Mouse (Mus musculus) liver, embryonic 12.5 days (tissue): Measurements from ENCODE around the gene Atp1a2. TPM values are rescaled to one million over a fixed set of nuclear protein-coding genes. Genes with fewer than 3 reads are reported as not detected.

ENCODE experiments used
- ATAC-seq: fragments of 200-750 bp; cut with Nextera tagmentation; 2 replicates; pipeline ENCODE4 v1.8.0; 2017; ENCODE audit warnings: moderate number of reproducible peaks, mild to moderate bottlenecking, moderate library complexity
- H3K27ac ChIP-seq: fragments of 300-500 bp; sonication (generic); 2 replicates; pipeline ENCODE4 v1.5.1; 2016; ENCODE audit warnings: mild to moderate bottlenecking
- H3K27me3 ChIP-seq: fragments of 300-500 bp; sonication (generic); replicated peaks from 2 replicates; pipeline ENCODE4 v1.6.1; 2016; ENCODE audit warnings: mild to moderate bottlenecking, moderate library complexity
- H3K36me3 ChIP-seq: fragments of 300-500 bp; sonication (generic); 2 replicates; pipeline ENCODE4 v1.6.1; 2016; ENCODE audit warnings: mild to moderate bottlenecking, moderate library complexity
- H3K4me1 ChIP-seq: fragments of 300-500 bp; sonication (generic); 2 replicates; pipeline ENCODE4 v1.6.1; 2016
- H3K4me2 ChIP-seq: fragments of 300-500 bp; sonication (generic); 2 replicates; pipeline ENCODE4 v1.6.1; 2016; ENCODE audit warnings: mild to moderate bottlenecking, moderate library complexity
- H3K4me3 ChIP-seq: fragments of 300-500 bp; sonication (generic); 2 replicates; pipeline ENCODE4 v1.5.1; 2016; ENCODE audit warnings: mild to moderate bottlenecking, moderate library complexity
- H3K9ac ChIP-seq: fragments of 300-500 bp; sonication (generic); 2 replicates; pipeline ENCODE4 v1.6.1; 2016; ENCODE audit warnings: mild to moderate bottlenecking, moderate library complexity
- H3K9me3 ChIP-seq: fragments of 300-500 bp; sonication (generic); replicated peaks from 2 replicates; pipeline ENCODE4 v1.6.1; 2016; ENCODE audit warnings: mild to moderate bottlenecking, moderate library complexity
- WGBS: fragments of 180-500 bp; shearing (Covaris S2); methylation state at CpG from one replicate; pipeline ENCODE4 v1.1.7; 2016; ENCODE audit not compliant: insufficient replicate concordance; 5-methylcytosine and 5-hydroxymethylcytosine counted together
- polyA plus RNA-seq: library from polyadenylated mRNA; unstranded; fragments of >200 nt; fragmentation: Nextera tagmentation; extraction: Ambion mirVana; gene quantifications from 2 replicates; pipeline ENCODE4 v1.2.1, GENCODE M21; 2016

The Atp1a2 gene
- polyA plus RNA-seq, 1 experiment from 2014 or later, result 0.24 TPM

DNA sequence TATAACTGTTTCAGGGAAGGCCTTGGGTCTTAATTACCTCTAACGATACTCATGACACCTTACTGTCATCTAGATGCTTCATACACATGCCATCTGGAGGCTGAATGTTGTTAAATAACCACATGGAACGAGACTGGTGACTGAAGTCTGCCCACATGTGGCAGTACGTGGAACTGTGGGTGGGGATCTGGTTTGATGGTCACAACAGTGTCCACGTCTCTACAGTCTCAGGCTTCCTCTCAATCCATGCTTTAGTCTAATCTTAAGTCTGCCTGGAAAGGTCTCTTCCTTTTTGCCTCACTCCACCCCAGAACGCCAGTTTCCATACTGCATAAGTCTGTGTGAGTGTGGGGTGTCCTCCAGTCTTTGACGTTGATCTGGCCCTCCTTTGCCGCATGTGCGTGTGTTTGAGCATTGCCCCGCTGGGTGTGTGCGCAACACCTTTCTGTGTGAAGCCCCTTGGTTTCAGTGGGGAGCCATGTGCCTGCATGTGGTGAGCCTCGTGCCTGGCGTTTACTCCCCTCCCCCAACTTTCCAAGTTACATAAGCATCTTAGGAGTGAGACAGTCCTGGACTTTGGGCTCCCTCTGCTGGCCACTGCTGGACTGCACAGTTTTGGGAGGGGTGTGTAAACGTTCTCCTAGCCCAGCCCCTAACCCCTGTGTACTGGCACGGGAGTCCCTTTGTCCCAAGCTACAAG lies 12.0 kb upstream of the Atp1a2 start:
- H3K27ac ChIP-seq, result peak overlapping the region; percentile 88; the same call in 1 of the 2 replicates
- peak overlapping the region; percentile 65 for H3K9ac ChIP-seq
- peak overlapping the region; percentile 75 for H3K4me2 ChIP-seq
- H3K9me3 ChIP-seq, result no peaks in the 10 kb centered on the region
- WGBS, result 1% methylated on average over 14 of the region's 14 CpGs
- ATAC-seq, result peak; percentile 58
- no peaks in the 10 kb centered on the region for H3K36me3 ChIP-seq
- H3K4me1 ChIP-seq, result peaks cover 71% of the 10 kb centered on the region
- peak overlapping the region; percentile 41 for H3K4me3 ChIP-seq
- 0 out of 2 replicates have a peak, but pooled peaks cover 16% of the 10 kb centered on the region for H3K27me3 ChIP-seq

DNA sequence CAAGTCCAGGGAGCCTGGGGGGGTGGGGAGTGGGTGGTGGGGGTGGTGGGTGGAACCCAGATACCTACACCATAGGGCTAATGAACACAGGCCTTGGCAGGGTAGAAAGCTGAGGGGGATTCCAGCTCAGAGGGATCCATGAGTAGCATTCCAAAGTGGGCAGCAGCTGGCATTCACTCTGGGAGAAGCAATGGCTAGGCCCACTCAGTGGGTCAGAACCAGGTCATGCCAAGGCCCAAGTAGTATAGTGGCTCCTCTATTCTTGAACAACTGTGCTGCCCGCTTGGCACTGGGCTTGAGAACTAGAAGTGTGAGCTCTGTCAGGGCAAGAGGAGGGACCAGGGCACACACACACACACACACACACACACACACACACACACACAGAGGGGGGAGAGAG lies 10.5 kb upstream of the Atp1a2 start:
- Histone ChIP-seq H3K4me2 (no peak overlapping the region), H3K36me3 (no peaks in the 10 kb centered on the region), H3K27ac (peak overlapping the region; percentile 40; the same call in 1 of the 2 replicates), H3K9me3 (no peaks in the 10 kb centered on the region), H3K27me3 (peaks cover 22% of the 10 kb centered on the region), H3K4me1 (peaks cover 80% of the 10 kb centered on the region), H3K9ac (no peak overlapping the region), H3K4me3 (no peak overlapping the region)
- 63% methylated on average over 1 of the region's 1 CpGs for whole genome bisulfite sequencing
- no peak for ATAC-seq

DNA sequence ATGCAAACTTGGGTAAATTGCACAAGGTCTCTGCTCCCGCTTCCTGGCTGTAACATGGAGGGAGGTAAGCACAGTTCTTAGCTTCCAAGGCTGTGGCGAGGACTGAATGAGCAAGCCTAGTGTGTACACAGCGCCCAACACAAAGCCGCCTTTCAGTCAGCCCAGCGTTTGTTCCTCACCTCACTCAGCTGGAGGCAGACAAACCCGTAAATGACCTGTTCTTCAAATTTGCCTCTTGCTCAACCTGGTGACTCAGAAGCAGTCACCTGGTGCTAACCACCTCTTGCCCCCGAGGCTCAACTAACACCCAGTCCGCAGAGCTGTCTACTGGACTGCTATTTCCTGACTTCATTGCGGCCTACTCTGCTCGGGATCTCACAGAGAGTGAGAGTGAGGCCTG lies 10.1 kb upstream of the Atp1a2 start:
- no peak overlapping the region for H3K4me3 ChIP-seq
- H3K9me3 ChIP-seq, result no peaks in the 10 kb centered on the region
- peak overlapping the region; percentile 40; the same call in 1 of the 2 replicates for H3K27ac ChIP-seq
- no peak for ATAC-seq
- 66% methylated on average over 10 of the region's 10 CpGs for WGBS
- H3K4me1 ChIP-seq, result peaks cover 80% of the 10 kb centered on the region
- peaks cover 27% of the 10 kb centered on the region for H3K27me3 ChIP-seq
- H3K36me3 ChIP-seq, result no peaks in the 10 kb centered on the region
- H3K9ac ChIP-seq, result no peak overlapping the region
- no peak overlapping the region for H3K4me2 ChIP-seq

DNA sequence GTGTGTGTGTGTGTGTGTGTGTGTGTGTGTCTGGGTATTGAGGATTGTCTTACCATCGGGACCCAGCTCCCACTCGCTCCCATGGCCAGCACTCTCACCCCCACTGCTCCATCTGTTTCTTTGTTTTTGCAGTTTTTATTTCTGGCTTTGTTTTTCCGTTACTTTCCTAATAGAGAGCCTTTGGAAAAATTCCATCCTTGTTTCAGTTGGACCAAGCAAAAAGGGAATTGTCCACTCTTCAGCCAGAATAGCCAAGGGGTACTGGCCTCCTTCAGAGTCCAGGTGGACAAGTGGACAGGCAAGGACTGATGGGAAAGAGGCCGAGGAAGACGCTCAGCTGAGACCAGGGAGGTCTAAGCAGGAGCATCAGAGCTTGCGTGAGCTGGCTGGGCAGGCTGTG lies 9.0 kb upstream of the Atp1a2 start:
- Histone ChIP-seq H3K4me2 (no peak overlapping the region), H3K4me1 (peaks cover 81% of the 10 kb centered on the region), H3K9me3 (no peaks in the 10 kb centered on the region), H3K36me3 (no peaks in the 10 kb centered on the region), H3K9ac (no peak overlapping the region), H3K27ac (no peak overlapping the region), H3K4me3 (no peak overlapping the region), H3K27me3 (peaks cover 37% of the 10 kb centered on the region)
- ATAC-seq, result no peak
- 67% methylated on average over 6 of the region's 6 CpGs for WGBS

DNA sequence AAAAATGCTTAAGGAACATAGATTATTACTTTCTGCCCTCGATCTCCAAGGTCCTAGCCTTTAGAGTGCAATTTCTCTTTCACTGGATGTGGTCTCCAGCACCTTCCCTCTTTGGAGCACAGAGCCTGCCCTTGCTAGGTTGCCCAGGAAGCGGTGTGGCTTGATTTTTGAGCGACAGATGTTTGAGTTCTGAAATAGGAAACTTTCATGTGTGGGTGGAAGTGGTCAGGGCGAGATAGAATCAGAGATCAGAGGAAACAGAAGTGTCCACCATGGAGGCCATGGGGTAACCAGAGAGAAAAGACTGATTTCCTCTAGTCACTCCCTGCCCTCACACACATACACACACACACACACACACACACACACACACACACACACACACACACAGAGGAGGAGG lies 8.3 kb upstream of the Atp1a2 start:
- no peak overlapping the region for H3K27ac ChIP-seq

DNA sequence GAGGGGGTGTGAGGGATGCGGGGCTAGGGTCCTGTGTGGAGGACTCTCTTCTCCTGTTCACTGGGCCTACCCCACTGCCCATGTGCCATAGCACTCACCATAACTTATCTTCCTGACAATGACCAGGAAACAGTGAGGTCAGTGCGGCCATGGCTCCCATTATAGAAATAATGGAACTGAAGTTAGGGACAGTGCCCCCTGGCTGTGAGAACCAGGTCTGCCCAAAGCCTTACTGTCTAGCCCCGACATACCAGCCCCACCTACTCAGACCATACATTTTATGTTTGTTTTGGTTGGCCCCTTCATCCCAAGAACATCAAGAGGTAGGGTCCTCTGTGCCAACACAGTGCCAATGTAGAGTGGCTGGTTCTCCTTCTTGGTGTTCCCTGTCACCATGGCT lies 7.8 kb upstream of the Atp1a2 start:
- H3K9me3 ChIP-seq, result no peaks in the 10 kb centered on the region
- ATAC-seq, result no peak
- WGBS, result 41% methylated on average over 3 of the region's 3 CpGs
- H3K4me2 ChIP-seq, result no peak overlapping the region
- H3K9ac ChIP-seq, result no peak overlapping the region
- H3K27me3 ChIP-seq, result peaks cover 50% of the 10 kb centered on the region
- H3K27ac ChIP-seq, result no peak overlapping the region
- H3K4me1 ChIP-seq, result peaks cover 69% of the 10 kb centered on the region
- H3K4me3 ChIP-seq, result no peak overlapping the region
- no peaks in the 10 kb centered on the region for H3K36me3 ChIP-seq

More for the DNA sequence above, 8.3 kb upstream of the Atp1a2 start:
- 20% methylated on average over 4 of the region's 4 CpGs for WGBS
- Histone ChIP-seq H3K4me3 (no peak overlapping the region), H3K36me3 (no peaks in the 10 kb centered on the region), H3K27me3 (peaks cover 44% of the 10 kb centered on the region), H3K9me3 (no peaks in the 10 kb centered on the region), H3K4me2 (no peak overlapping the region), H3K9ac (no peak overlapping the region), H3K4me1 (peaks cover 74% of the 10 kb centered on the region)
- ATAC-seq, result no peak

DNA sequence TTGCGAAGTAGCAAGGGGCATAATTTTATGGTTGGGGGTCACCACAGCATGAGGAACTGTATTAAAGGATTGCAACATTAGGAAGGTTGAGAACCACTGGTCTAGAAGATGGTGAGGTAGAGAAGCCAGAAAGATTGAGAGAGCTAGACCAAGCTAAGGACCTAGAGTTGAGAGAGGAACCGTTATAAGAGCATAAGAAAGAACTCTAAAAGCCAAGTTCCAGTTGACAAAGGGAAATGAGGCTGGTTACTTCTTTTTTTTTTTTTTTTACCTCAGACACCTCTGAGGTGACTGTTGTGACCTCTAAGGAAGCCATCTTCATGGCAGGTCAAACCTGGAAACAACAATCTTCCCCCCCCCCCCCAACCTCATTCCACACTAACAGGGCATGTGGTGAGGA lies 7.3 kb upstream of the Atp1a2 start:
- Histone ChIP-seq H3K9ac (no peak overlapping the region), H3K36me3 (no peaks in the 10 kb centered on the region), H3K4me1 (peaks cover 64% of the 10 kb centered on the region), H3K9me3 (no peaks in the 10 kb centered on the region), H3K4me3 (no peak overlapping the region), H3K27me3 (peaks cover 54% of the 10 kb centered on the region), H3K4me2 (no peak overlapping the region), H3K27ac (no peak overlapping the region)
- WGBS, result 41% methylated on average over 2 of the region's 2 CpGs
- ATAC-seq, result no peak

DNA sequence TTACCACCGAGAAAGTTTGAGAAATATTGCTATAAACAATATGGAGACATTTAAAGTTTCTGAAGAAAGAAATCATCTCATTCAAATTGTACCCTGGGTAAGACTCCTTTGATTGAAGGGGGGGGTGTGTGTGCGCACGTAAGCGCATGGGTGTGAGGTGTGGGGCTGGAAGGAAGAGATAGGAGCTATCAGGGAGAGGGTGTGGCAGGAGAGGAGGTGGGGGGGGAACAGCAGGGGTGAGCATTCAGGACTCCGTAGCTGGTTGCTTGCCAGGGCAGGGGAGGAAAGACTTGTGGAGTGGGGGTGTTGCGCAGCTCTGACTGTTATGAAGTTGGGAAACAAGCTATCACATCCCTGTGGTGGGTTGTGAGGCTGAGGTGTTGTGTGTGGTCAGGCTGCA lies 6.6 kb upstream of the Atp1a2 start:
- Histone ChIP-seq H3K4me2 (peak overlapping the region; percentile 47), H3K36me3 (no peaks in the 10 kb centered on the region), H3K27me3 (peaks cover 62% of the 10 kb centered on the region), H3K27ac (no peak overlapping the region), H3K4me3 (no peak overlapping the region), H3K4me1 (peaks cover 57% of the 10 kb centered on the region), H3K9me3 (no peaks in the 10 kb centered on the region), H3K9ac (no peak overlapping the region)
- 16% methylated on average over 6 of the region's 6 CpGs for whole genome bisulfite sequencing
- ATAC-seq, result peak; percentile 82

DNA sequence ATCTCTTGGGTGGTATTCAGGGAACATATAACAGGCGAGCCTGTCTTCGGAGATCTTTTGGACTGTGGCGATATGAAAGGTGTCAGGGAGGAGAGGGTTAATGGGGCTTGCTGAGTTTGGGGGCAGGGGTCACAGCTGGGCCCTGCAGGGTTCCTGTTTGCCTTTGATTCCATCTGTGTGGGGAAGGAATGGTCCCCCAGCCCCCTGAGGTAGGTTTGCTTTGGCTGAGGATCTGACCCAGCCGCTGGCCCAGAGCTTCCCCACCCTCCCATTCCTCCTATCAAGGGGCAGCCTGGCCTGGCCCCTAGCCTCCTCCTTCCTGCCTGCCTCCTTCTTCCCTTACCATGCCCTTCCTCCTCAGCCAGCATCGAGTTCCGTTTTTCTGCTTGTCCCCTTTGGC lies 5.0 kb upstream of the Atp1a2 start:
- peaks cover 72% of the 10 kb centered on the region for H3K27me3 ChIP-seq
- no peak for ATAC-seq
- H3K9me3 ChIP-seq, result no peaks in the 10 kb centered on the region
- peaks cover 53% of the 10 kb centered on the region for H3K4me1 ChIP-seq
- H3K36me3 ChIP-seq, result no peaks in the 10 kb centered on the region
- 21% methylated on average over 6 of the region's 6 CpGs for WGBS
- H3K9ac ChIP-seq, result no peak overlapping the region
- H3K4me3 ChIP-seq, result no peak overlapping the region
- H3K27ac ChIP-seq, result no peak overlapping the region
- H3K4me2 ChIP-seq, result no peak overlapping the region

DNA sequence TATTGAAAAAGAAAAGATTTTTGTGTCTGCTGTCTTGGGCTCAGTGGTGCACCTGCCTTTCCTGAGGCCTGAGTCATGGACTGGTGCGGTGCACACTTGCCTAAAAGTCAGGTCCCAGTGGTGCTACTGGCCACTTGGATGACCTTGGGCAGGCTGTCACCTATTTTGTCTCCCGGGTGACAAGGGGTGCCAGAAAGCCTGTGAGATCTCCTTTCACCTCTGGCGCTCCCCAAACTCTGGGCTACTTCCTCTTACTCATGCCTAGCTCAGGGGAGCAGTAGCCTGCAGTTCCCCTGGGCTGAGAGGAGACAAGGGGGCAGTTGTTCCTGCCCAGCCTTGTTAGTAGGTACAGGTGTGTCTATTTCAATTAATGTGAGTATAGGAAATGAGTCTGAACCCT lies 4.4 kb upstream of the Atp1a2 start:
- no peak overlapping the region for H3K27ac ChIP-seq
- no peak overlapping the region for H3K4me3 ChIP-seq
- H3K9ac ChIP-seq, result no peak overlapping the region
- H3K4me2 ChIP-seq, result no peak overlapping the region
- ATAC-seq, result no peak
- peaks cover 75% of the 10 kb centered on the region for H3K27me3 ChIP-seq
- no peaks in the 10 kb centered on the region for H3K9me3 ChIP-seq
- peaks cover 49% of the 10 kb centered on the region for H3K4me1 ChIP-seq
- 45% methylated on average over 3 of the region's 3 CpGs for WGBS
- no peaks in the 10 kb centered on the region for H3K36me3 ChIP-seq

DNA sequence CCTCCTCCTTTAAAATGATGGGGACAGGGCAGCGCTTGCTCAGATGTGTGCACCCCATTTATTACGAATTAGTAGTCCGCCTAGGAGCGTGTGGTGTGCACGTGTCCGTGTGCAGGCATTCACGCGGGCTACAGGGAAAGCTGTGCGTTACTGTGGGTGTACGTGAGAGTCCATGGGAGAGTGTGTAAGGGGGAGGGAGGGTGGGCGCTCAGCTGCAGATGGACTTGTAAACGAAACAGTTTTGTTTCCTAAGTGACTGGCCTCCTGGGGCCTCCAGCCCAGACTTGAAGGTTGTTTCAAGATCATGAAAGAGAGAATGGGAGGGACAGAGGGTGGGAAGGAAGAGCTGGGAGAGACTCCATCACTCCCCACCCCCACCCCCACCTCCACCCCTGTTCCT lies 3.3 kb upstream of the Atp1a2 start:
- 68% methylated on average over 12 of the region's 12 CpGs for WGBS
- no peaks in the 10 kb centered on the region for H3K9me3 ChIP-seq
- no peaks in the 10 kb centered on the region for H3K36me3 ChIP-seq
- no peak for ATAC-seq
- peaks cover 46% of the 10 kb centered on the region for H3K4me1 ChIP-seq
- no peak overlapping the region for H3K4me2 ChIP-seq
- no peak overlapping the region for H3K9ac ChIP-seq
- peaks cover 86% of the 10 kb centered on the region for H3K27me3 ChIP-seq
- no peak overlapping the region for H3K4me3 ChIP-seq
- H3K27ac ChIP-seq, result no peak overlapping the region

DNA sequence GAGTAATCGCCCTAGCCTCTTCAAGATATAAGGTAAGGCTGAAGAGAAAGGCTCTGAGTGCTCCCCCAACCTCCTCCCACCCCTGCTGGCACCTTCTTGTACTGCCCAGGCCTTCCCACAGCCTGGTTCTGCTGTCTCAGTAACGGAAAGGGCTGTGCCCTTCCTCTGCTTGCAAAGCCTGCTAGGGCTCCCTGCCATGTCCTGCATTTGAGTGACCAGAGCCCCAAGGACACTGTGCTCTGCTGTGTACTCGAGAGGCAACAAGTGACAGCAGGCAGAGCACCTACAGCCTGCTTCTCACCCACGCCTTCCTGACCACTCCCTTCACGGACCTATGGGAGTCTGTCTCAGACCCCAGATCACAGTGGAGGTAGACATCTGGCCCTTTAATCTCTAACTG lies 2.4 kb upstream of the Atp1a2 start:
- peaks cover 86% of the 10 kb centered on the region for H3K27me3 ChIP-seq
- peaks cover 37% of the 10 kb centered on the region for H3K4me1 ChIP-seq
- no peak overlapping the region for H3K27ac ChIP-seq
- no peak overlapping the region for H3K4me3 ChIP-seq
- 55% methylated on average over 5 of the region's 5 CpGs for WGBS
- no peaks in the 10 kb centered on the region for H3K9me3 ChIP-seq
- H3K36me3 ChIP-seq, result no peaks in the 10 kb centered on the region
- no peak for ATAC-seq
- no peak overlapping the region for H3K9ac ChIP-seq
- H3K4me2 ChIP-seq, result no peak overlapping the region

DNA sequence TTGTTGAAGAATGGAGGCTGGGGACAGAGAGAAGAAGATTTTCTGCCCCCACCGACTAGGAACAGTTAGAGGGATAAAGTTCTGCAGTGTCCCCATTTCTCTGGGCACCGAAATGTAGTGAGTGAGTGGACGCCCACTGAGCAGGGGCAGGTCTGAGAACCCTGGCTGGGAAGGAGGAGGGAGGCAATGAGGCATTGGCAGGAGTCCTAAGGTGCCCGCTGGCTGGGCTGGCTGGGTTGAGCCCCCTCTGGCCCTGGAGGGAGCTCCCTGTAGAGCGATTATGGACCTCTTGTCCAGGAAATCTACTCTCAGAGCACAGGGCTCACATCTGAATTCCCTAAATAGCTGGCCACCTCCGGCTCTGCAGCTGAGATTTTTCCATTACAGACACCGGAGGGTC lies 1.7 kb upstream of the Atp1a2 start:
- Histone ChIP-seq H3K36me3 (no peaks in the 10 kb centered on the region), H3K4me3 (no peak overlapping the region), H3K4me2 (no peak overlapping the region), H3K9ac (no peak overlapping the region), H3K4me1 (peaks cover 29% of the 10 kb centered on the region), H3K27ac (no peak overlapping the region), H3K9me3 (no peaks in the 10 kb centered on the region), H3K27me3 (peaks cover 93% of the 10 kb centered on the region)
- 55% methylated on average over 7 of the region's 7 CpGs for WGBS
- no peak for ATAC-seq
